Mouse (Mus musculus): ENCODE results near the gene Psma5.

The Psma5 gene

GRCm38 (mm10) chr3:108282401-108283240 is 25.9 kb downstream of the Psma5 start:
- in situ Hi-C loops (cut with MboI; ENCODE audit: low sequenced_read_pairs), result no loop called here

GRCm38 (mm10) chr3:108283241-108283561 is 26.5 kb downstream of the Psma5 start:
- in situ Hi-C loops (cut with MboI; ENCODE audit: low sequenced_read_pairs), result no loop called here

GRCm38 (mm10) chr3:108283781-108284601 is 27.3 kb downstream of the Psma5 start, which contains the start of gene Sort1:
Gene Sort1 (plus strand): TSS chr3:108284082.
- in situ Hi-C loops (cut with MboI; ENCODE audit: low sequenced_read_pairs), result no loop called here

GRCm38 (mm10) chr3:108285078-108285711 is 28.5 kb downstream of the Psma5 start:
- in situ Hi-C loops (cut with MboI; ENCODE audit: low sequenced_read_pairs), result no loop called here

- in situ Hi-C loops (cut with MboI; ENCODE audit: low sequenced_read_pairs), result no loop called here
These were observed 30.1 kb downstream of the Psma5 start for GRCm38 (mm10) chr3:108286671-108287439.

- in situ Hi-C loops (cut with MboI; ENCODE audit: low sequenced_read_pairs), result no loop called here
These were observed 31.4 kb downstream of the Psma5 start for GRCm38 (mm10) chr3:108287811-108288805.

- in situ Hi-C loops (cut with MboI; ENCODE audit: low sequenced_read_pairs), result no loop called here
These were observed 32.8 kb downstream of the Psma5 start for GRCm38 (mm10) chr3:108289311-108290130.

- in situ Hi-C loops (cut with MboI; ENCODE audit: low sequenced_read_pairs), result no loop called here
These were observed 34.5 kb downstream of the Psma5 start for GRCm38 (mm10) chr3:108291036-108291799.

GRCm38 (mm10) chr3:108294398-108294797 is 37.7 kb downstream of the Psma5 start:
- in situ Hi-C loops (cut with MboI; ENCODE audit: low sequenced_read_pairs), result no loop called here

- in situ Hi-C loops (cut with MboI; ENCODE audit: low sequenced_read_pairs), result no loop called here
These were observed 38.9 kb downstream of the Psma5 start for GRCm38 (mm10) chr3:108295379-108296219.

- in situ Hi-C loops (cut with MboI; ENCODE audit: low sequenced_read_pairs), result no loop called here
These were observed 39.7 kb downstream of the Psma5 start for GRCm38 (mm10) chr3:108296220-108297049.

- in situ Hi-C loops (cut with MboI; ENCODE audit: low sequenced_read_pairs), result no loop called here
These were observed 40.3 kb downstream of the Psma5 start for GRCm38 (mm10) chr3:108297050-108297419.

GRCm38 (mm10) chr3:108297603-108298553 is 41.2 kb downstream of the Psma5 start:
- in situ Hi-C loops (cut with MboI; ENCODE audit: low sequenced_read_pairs), result no loop called here

- in situ Hi-C loops (cut with MboI; ENCODE audit: low sequenced_read_pairs), result no loop called here
These were observed 43.8 kb downstream of the Psma5 start for GRCm38 (mm10) chr3:108300455-108301030.

- in situ Hi-C loops (cut with MboI; ENCODE audit: low sequenced_read_pairs), result no loop called here
These were observed 47.0 kb downstream of the Psma5 start for GRCm38 (mm10) chr3:108303683-108304082.

All from CH12F3 (cell line).